Mouse (Mus musculus) forebrain, embryonic 14.5 days (tissue): ENCODE measurements around the gene Olfr1008. TPM values are rescaled to one million over a fixed set of nuclear protein-coding genes. Genes with fewer than 3 reads are reported as not detected.

Source experiments
- polyA plus RNA-seq: library from polyadenylated mRNA; unstranded; fragments of >200 nt; fragmentation: Nextera tagmentation; extraction: Ambion mirVana; gene quantifications from 2 replicates; pipeline ENCODE4 v1.2.1, GENCODE M21; 2014

Gene Olfr1008
- polyA plus RNA-seq, 1 experiment from 2014 or later, result not detected

Other genes starting within 250 kb of the Olfr1008 start
- gene Olfr995, start 245.8 kb upstream of the Olfr1008 start, polyA plus RNA-seq, result not detected in 2 replicates
- gene 4833423E24Rik, start 170.4 kb upstream of the Olfr1008 start, polyA plus RNA-seq, result 0.08 and 0.12 TPM in 2 replicates
- gene Olfr996, start 110.2 kb upstream of the Olfr1008 start, polyA plus RNA-seq, result not detected in 2 replicates
- not detected in 2 replicates for gene Olfr998, start 100.5 kb upstream of the Olfr1008 start, polyA plus RNA-seq
- not detected in 2 replicates for gene Olfr1000, start 77.5 kb upstream of the Olfr1008 start, polyA plus RNA-seq
- not detected in 2 replicates for gene Olfr1002, start 38.7 kb upstream of the Olfr1008 start, polyA plus RNA-seq
- gene Olfr154, start 25.0 kb upstream of the Olfr1008 start, polyA plus RNA-seq, result not detected in 2 replicates
- gene Olfr1006, start 10.7 kb upstream of the Olfr1008 start, polyA plus RNA-seq, result not detected in 2 replicates
- gene Olfr1009, start 26.0 kb downstream of the Olfr1008 start, polyA plus RNA-seq, result not detected in 2 replicates
- gene Olfr1012, start 73.3 kb downstream of the Olfr1008 start, polyA plus RNA-seq, result not detected in 2 replicates
- not detected in 2 replicates for gene Olfr1013, start 77.7 kb downstream of the Olfr1008 start, polyA plus RNA-seq
- gene Olfr1014, start 83.3 kb downstream of the Olfr1008 start, polyA plus RNA-seq, result not detected in 2 replicates
- not detected in 2 replicates for gene Olfr1015, start 92.6 kb downstream of the Olfr1008 start, polyA plus RNA-seq
- not detected in 2 replicates for gene Olfr1016, start 113.1 kb downstream of the Olfr1008 start, polyA plus RNA-seq
- not detected in 2 replicates for gene Olfr1018, start 129.0 kb downstream of the Olfr1008 start, polyA plus RNA-seq
- gene Olfr1019, start 156.1 kb downstream of the Olfr1008 start, polyA plus RNA-seq, result not detected in 2 replicates
- gene Olfr1020, start 157.6 kb downstream of the Olfr1008 start, polyA plus RNA-seq, result not detected in 2 replicates
- not detected in 2 replicates for gene Olfr1022, start 179.2 kb downstream of the Olfr1008 start, polyA plus RNA-seq
- gene Olfr1023, start 196.2 kb downstream of the Olfr1008 start, polyA plus RNA-seq, result not detected in 2 replicates
- gene Olfr1024, start 215.6 kb downstream of the Olfr1008 start, polyA plus RNA-seq, result not detected in 2 replicates
- gene Olfr1025-ps1, start 225.8 kb downstream of the Olfr1008 start, polyA plus RNA-seq, result not detected in 2 replicates
- gene Olfr1026, start 232.1 kb downstream of the Olfr1008 start, polyA plus RNA-seq, result not detected in 2 replicates